Mouse (Mus musculus): ENCODE measurements around the gene St8sia1. TPM values are rescaled to one million over a fixed set of nuclear protein-coding genes. Genes with fewer than 3 reads are reported as not detected.

St8sia1 gene
- polyA plus RNA-seq, 2 experiments: 0.93 to 1.3 TPM

DNA sequence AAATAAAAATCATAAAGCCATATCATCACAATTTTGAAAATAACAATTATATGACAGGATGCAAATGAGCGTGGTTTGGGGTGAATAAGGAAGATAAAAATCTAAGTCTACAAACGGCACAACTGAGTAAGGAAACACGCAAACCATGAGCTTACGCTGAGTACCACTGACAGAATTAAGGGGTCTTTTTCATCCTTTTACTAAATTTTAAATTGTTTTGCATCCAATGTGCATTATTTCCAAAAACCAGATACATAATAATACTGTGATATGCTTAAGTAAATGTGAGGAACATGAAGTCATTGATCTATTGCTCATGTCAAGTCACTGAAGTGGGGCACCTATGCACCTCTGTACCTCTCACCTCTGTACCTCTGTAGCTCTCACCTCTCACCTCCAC lies 7.7 kb downstream of the St8sia1 start:
- no peak for TF ChIP-seq POLR2A (IDR thresholded peaks at IDR 0.05; ENCODE audit: borderline replicate concordance, extremely low read depth, insufficient read depth, insufficient read length)
- H3K9me3 ChIP-seq (ENCODE audit: control insufficient read depth, low read length): no peaks in the 10 kb centered on the region
- ATAC-seq (ENCODE audit: low FRiP score, low read depth) (no peak), DNase-seq (ENCODE audit: low spot score) (no peak)
- no peak overlapping the region for H3K4me2 ChIP-seq (replicated peaks; ENCODE audit: low read depth, low read length, severe bottlenecking)
- no peak overlapping the region for H3K9ac ChIP-seq (ENCODE audit: low read depth, low read length, severe bottlenecking)
- H3K4me1 ChIP-seq (ENCODE audit: control insufficient read depth, insufficient read depth, low read length): no peaks in the 10 kb centered on the region
- no peaks in the 10 kb centered on the region for H3K27me3 ChIP-seq (ENCODE audit: control insufficient read depth, insufficient read depth, low read length)
- no peak overlapping the region for H3K27ac ChIP-seq (replicated peaks; ENCODE audit: low read depth, low read length)
- 91% methylated on average over 4 of the region's 4 CpGs for WGBS
- no peak overlapping the region for H3K4me3 ChIP-seq (replicated peaks; ENCODE audit: low read length)
- no peaks in the 10 kb centered on the region for H3K36me3 ChIP-seq (ENCODE audit: control insufficient read depth, insufficient read depth, low read length)

DNA sequence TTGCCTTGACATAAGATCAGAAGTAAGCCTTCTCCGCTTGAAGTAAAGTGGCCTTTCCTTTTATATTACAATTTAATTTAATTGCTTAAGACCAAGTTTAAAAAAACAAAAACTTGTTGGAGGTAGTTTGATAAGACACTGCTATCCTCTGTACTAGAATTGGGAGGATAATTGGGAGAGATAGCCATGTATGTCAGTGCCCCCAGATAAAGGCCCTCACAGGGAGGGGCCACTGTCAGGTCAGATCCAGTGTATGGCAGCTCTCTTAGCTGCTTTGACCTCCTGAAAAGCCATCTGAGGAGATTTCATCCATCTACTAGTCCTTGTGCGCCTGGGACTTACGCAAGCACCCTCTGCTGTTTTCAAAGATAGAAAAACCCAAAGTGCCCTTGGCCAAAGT lies 9.0 kb downstream of the St8sia1 start:
- no peak overlapping the region for H3K4me2 ChIP-seq (replicated peaks; ENCODE audit: low read depth, low read length, severe bottlenecking)
- no peak overlapping the region for H3K4me3 ChIP-seq (replicated peaks; ENCODE audit: low read length)
- ATAC-seq (ENCODE audit: low FRiP score, low read depth) (no peak), DNase-seq (ENCODE audit: low spot score) (no peak)
- H3K9ac ChIP-seq (ENCODE audit: low read depth, low read length, severe bottlenecking): no peak overlapping the region
- no peak for TF ChIP-seq POLR2A (IDR thresholded peaks at IDR 0.05; ENCODE audit: borderline replicate concordance, extremely low read depth, insufficient read depth, insufficient read length)
- no peaks in the 10 kb centered on the region for H3K9me3 ChIP-seq (ENCODE audit: control insufficient read depth, low read length)
- no peaks in the 10 kb centered on the region for H3K27me3 ChIP-seq (ENCODE audit: control insufficient read depth, insufficient read depth, low read length)
- H3K27ac ChIP-seq (replicated peaks; ENCODE audit: low read depth, low read length): no peak overlapping the region
- peaks cover 1% of the 10 kb centered on the region; the same call in 1 of the 2 replicates for H3K4me1 ChIP-seq (ENCODE audit: control insufficient read depth, insufficient read depth, low read length)
- no peaks in the 10 kb centered on the region for H3K36me3 ChIP-seq (ENCODE audit: control insufficient read depth, insufficient read depth, low read length)
- 92% methylated on average over 3 of the region's 3 CpGs for WGBS

DNA sequence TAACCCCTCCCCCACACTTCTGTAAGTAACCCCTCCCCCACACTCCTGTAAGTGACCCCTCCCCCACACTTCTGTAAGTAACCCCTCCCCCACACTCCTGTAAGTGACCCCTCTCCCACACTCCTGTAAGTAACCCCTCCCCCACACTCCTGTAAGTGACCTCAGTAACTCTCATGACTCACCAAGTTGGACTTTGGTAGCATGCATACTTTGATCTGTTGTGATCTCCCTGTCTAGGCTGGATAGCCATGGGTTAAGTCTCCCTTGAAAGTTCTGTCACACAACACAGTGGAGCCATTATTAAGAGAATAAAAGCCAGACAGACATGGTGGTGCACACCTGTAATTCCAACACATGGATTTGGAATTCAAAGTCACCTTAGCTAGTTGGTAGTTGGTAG lies 11.1 kb downstream of the St8sia1 start:
- Histone ChIP-seq H3K9me3 (ENCODE audit: control insufficient read depth, low read length) (no peaks in the 10 kb centered on the region), H3K4me2 (replicated peaks; ENCODE audit: low read depth, low read length, severe bottlenecking) (no peak overlapping the region), H3K36me3 (ENCODE audit: control insufficient read depth, insufficient read depth, low read length) (no peaks in the 10 kb centered on the region), H3K27ac (replicated peaks; ENCODE audit: low read depth, low read length) (no peak overlapping the region), H3K9ac (ENCODE audit: low read depth, low read length, severe bottlenecking) (no peak overlapping the region), H3K27me3 (ENCODE audit: control insufficient read depth, insufficient read depth, low read length) (no peaks in the 10 kb centered on the region), H3K4me3 (replicated peaks; ENCODE audit: low read length) (no peak overlapping the region), H3K4me1 (ENCODE audit: control insufficient read depth, insufficient read depth, low read length) (peaks cover 5% of the 10 kb centered on the region; the same call in 1 of the 2 replicates)
- no peak for ATAC-seq (ENCODE audit: low FRiP score, low read depth)
- DNase-seq (ENCODE audit: low spot score): no peak
- no peak for TF ChIP-seq POLR2A (IDR thresholded peaks at IDR 0.05; ENCODE audit: borderline replicate concordance, extremely low read depth, insufficient read depth, insufficient read length)

DNA sequence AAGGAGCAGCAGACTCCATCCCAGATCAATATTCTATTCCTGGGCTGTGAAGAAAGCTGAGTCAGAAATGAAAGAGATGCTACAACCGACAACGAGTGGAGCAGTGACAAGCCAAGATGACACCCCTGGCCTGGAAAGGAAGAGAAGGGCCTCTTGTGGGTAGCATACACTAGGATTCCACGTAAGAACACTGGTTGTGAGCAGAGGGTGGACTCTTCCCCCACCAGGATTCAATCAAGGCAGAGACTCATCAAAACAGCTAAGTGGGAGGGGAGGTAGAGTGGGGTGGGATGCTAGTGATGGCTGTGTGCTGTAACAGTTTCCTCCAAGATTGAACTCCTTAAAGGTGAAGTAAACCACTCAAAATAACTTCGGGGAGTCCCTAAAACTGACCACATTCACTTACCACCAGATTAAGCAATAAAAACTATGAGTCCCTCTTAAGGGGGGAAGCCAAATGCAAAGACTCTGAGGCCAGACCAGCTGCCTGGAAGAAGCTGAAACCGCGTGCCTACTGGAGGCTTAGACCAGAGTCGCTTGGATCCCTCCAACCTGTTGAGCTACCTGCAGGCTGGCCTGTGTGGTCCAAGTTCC lies 11.8 kb downstream of the St8sia1 start:
- no peak overlapping the region for H3K4me3 ChIP-seq (replicated peaks; ENCODE audit: low read length)
- 83% methylated on average over 6 of the region's 7 CpGs for WGBS
- no peak overlapping the region for H3K9ac ChIP-seq (ENCODE audit: low read depth, low read length, severe bottlenecking)
- no peak for TF ChIP-seq POLR2A (IDR thresholded peaks at IDR 0.05; ENCODE audit: borderline replicate concordance, extremely low read depth, insufficient read depth, insufficient read length)
- H3K27ac ChIP-seq (replicated peaks; ENCODE audit: low read depth, low read length): no peak overlapping the region
- no peak for ATAC-seq (ENCODE audit: low FRiP score, low read depth)
- DNase-seq (ENCODE audit: low spot score): no peak
- no peaks in the 10 kb centered on the region for H3K36me3 ChIP-seq (ENCODE audit: control insufficient read depth, insufficient read depth, low read length)
- no peak overlapping the region for H3K4me2 ChIP-seq (replicated peaks; ENCODE audit: low read depth, low read length, severe bottlenecking)
- H3K27me3 ChIP-seq (ENCODE audit: control insufficient read depth, insufficient read depth, low read length): no peaks in the 10 kb centered on the region
- peaks cover 5% of the 10 kb centered on the region; the same call in 1 of the 2 replicates for H3K4me1 ChIP-seq (ENCODE audit: control insufficient read depth, insufficient read depth, low read length)
- H3K9me3 ChIP-seq (ENCODE audit: control insufficient read depth, low read length): no peaks in the 10 kb centered on the region

DNA sequence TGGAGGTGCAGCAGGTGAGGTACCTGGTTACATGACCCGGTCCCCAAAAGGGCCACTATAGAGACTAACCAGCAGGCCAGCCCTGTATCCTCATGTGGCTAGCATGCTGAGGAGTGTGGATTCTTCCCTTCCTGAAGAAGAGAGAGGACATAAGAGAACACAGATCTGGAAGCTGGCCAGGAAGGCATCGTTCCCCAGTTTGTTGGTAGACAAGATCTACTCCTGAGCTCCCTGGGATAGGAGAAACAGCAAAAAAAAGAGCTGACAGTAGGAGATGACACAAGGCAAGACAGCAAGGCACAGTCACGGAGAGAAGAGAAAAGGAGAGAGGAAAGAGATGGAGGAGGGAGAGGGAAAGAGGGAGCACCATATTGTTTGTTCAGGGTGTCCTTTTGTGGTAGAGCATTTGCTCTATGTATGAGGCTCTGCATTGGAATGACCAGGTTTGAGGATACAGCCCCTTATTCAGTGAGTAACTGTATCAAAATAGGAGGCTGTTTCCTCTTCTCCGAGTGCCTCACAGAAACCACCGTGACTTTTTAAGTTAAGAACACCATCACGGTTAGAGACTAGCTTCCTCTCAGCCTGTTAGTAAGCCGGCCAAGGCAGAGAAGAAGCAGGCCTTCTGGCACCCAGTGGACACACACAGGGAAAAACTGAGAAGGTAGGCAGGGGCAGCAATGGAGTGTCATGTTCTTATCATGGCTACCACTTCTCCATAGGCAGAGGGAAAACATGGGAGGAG lies 12.5 kb downstream of the St8sia1 start:
- H3K4me1 ChIP-seq (ENCODE audit: control insufficient read depth, insufficient read depth, low read length): peaks cover 5% of the 10 kb centered on the region; the same call in 1 of the 2 replicates
- H3K9ac ChIP-seq (ENCODE audit: low read depth, low read length, severe bottlenecking): no peak overlapping the region
- no peak for TF ChIP-seq POLR2A (IDR thresholded peaks at IDR 0.05; ENCODE audit: borderline replicate concordance, extremely low read depth, insufficient read depth, insufficient read length)
- H3K9me3 ChIP-seq (ENCODE audit: control insufficient read depth, low read length): no peaks in the 10 kb centered on the region
- H3K27ac ChIP-seq (replicated peaks; ENCODE audit: low read depth, low read length): no peak overlapping the region
- H3K36me3 ChIP-seq (ENCODE audit: control insufficient read depth, insufficient read depth, low read length): no peaks in the 10 kb centered on the region
- no peaks in the 10 kb centered on the region for H3K27me3 ChIP-seq (ENCODE audit: control insufficient read depth, insufficient read depth, low read length)
- no peak overlapping the region for H3K4me3 ChIP-seq (replicated peaks; ENCODE audit: low read length)
- 92% methylated on average over 7 of the region's 7 CpGs for WGBS
- no peak for ATAC-seq (ENCODE audit: low FRiP score, low read depth)
- no peak for DNase-seq (ENCODE audit: low spot score)
- H3K4me2 ChIP-seq (replicated peaks; ENCODE audit: low read depth, low read length, severe bottlenecking): no peak overlapping the region
